Mouse (Mus musculus): ENCODE data around the gene Ascc1.

GRCm38 (mm10) chr10:59973400-59973799, 29.2 kb upstream of the Ascc1 start:
- no peak for TF ChIP-seq CTCF (IDR thresholded peaks at IDR 0.05; ENCODE audit: extremely low read depth, insufficient read length, insufficient replicate concordance, low read depth, low read length)
- TF ChIP-seq POLR2A (IDR thresholded peaks at IDR 0.05; ENCODE audit: low read depth, low read length) = no peak
